Mouse (Mus musculus): ENCODE measurements at regions not wholly inside any gene's neighbourhood (a gene's known extent, or its start where the extent isn't known, plus 50 kb on each side); places are given as distances from the start of the nearest gene placed in this dataset.

- 75% methylated on average over 8 of the region's 8 CpGs for WGBS
- no peaks in the 10 kb centered on the region for H3K27me3 ChIP-seq (ENCODE audit: insufficient read depth, low read length)
- TF ChIP-seq CTCF (IDR thresholded peaks at IDR 0.05; ENCODE audit: low read depth): peak; percentile 31; the same call in 1 of the 2 replicates
- H3K4me3 ChIP-seq (ENCODE audit: low read length): no peak overlapping the region
- H3K4me1 ChIP-seq (ENCODE audit: insufficient read depth, low read length): peaks cover 4% of the 10 kb centered on the region; the same call in 1 of the 2 replicates
- ATAC-seq (no peak), DNase-seq (ENCODE audit: low spot score) (no peak)
- no peak overlapping the region for H3K4me2 ChIP-seq (ENCODE audit: low read depth, low read length)
- H3K9ac ChIP-seq (replicated peaks; ENCODE audit: low read length): no peak overlapping the region
- H3K27ac ChIP-seq: no peak overlapping the region
- H3K9me3 ChIP-seq (ENCODE audit: low read length): no peaks in the 10 kb centered on the region
- no peaks in the 10 kb centered on the region for H3K36me3 ChIP-seq (ENCODE audit: insufficient read depth, low read length)
Observed at GRCm38 (mm10) chr3:144378524-144379225, 173.7 kb upstream of the Lmo4 start.

- Histone ChIP-seq H3K9me3 (ENCODE audit: low read length) (no peaks in the 10 kb centered on the region), H3K9ac (replicated peaks; ENCODE audit: low read length) (no peak overlapping the region), H3K4me3 (ENCODE audit: low read length) (no peak overlapping the region), H3K27ac (peak overlapping the region; percentile 26; the same call in 1 of the 2 replicates), H3K4me2 (ENCODE audit: low read depth, low read length) (no peak overlapping the region), H3K36me3 (ENCODE audit: insufficient read depth, low read length) (no peaks in the 10 kb centered on the region), H3K4me1 (ENCODE audit: insufficient read depth, low read length) (peaks cover 4% of the 10 kb centered on the region; the same call in 1 of the 2 replicates), H3K27me3 (ENCODE audit: insufficient read depth, low read length) (no peaks in the 10 kb centered on the region)
- TF ChIP-seq CTCF (IDR thresholded peaks at IDR 0.05; ENCODE audit: low read depth): no peak
- 42% methylated on average over 18 of the region's 18 CpGs for WGBS
- DNase-seq (ENCODE audit: low spot score): peak; percentile 24
- ATAC-seq: no peak
Observed at GRCm38 (mm10) chr3:144377626-144378523, 172.9 kb upstream of the Lmo4 start.

- no peak for DNase-seq (ENCODE audit: low spot score)
- no peak for ATAC-seq
- H3K4me2 ChIP-seq (ENCODE audit: low read depth, low read length): no peak overlapping the region
- no peak overlapping the region for H3K4me3 ChIP-seq (ENCODE audit: low read length)
- H3K27ac ChIP-seq: no peak overlapping the region
- H3K9ac ChIP-seq (replicated peaks; ENCODE audit: low read length): no peak overlapping the region
- no peak for TF ChIP-seq CTCF (IDR thresholded peaks at IDR 0.05; ENCODE audit: low read depth)
- H3K9me3 ChIP-seq (ENCODE audit: low read length): no peaks in the 10 kb centered on the region
- no peaks in the 10 kb centered on the region for H3K36me3 ChIP-seq (ENCODE audit: insufficient read depth, low read length)
- peaks cover 4% of the 10 kb centered on the region; the same call in 1 of the 2 replicates for H3K4me1 ChIP-seq (ENCODE audit: insufficient read depth, low read length)
- no peaks in the 10 kb centered on the region for H3K27me3 ChIP-seq (ENCODE audit: insufficient read depth, low read length)
- 66% methylated on average over 15 of the region's 15 CpGs for WGBS
Observed at GRCm38 (mm10) chr3:144376463-144377402, 171.7 kb upstream of the Lmo4 start.

- 88% methylated on average over 12 of the region's 12 CpGs for WGBS
- H3K27ac ChIP-seq: no peak overlapping the region
- no peaks in the 10 kb centered on the region for H3K9me3 ChIP-seq (ENCODE audit: low read length)
- no peaks in the 10 kb centered on the region for H3K27me3 ChIP-seq (ENCODE audit: insufficient read depth, low read length)
- peaks cover 4% of the 10 kb centered on the region; the same call in 1 of the 2 replicates for H3K4me1 ChIP-seq (ENCODE audit: insufficient read depth, low read length)
- no peak overlapping the region for H3K4me2 ChIP-seq (ENCODE audit: low read depth, low read length)
- DNase-seq (ENCODE audit: low spot score): no peak
- no peaks in the 10 kb centered on the region for H3K36me3 ChIP-seq (ENCODE audit: insufficient read depth, low read length)
- no peak for ATAC-seq
- no peak overlapping the region for H3K4me3 ChIP-seq (ENCODE audit: low read length)
- no peak overlapping the region for H3K9ac ChIP-seq (replicated peaks; ENCODE audit: low read length)
- no peak for TF ChIP-seq CTCF (IDR thresholded peaks at IDR 0.05; ENCODE audit: low read depth)
Observed at GRCm38 (mm10) chr3:144375725-144376412, 170.8 kb upstream of the Lmo4 start.

- no peaks in the 10 kb centered on the region for H3K9me3 ChIP-seq (ENCODE audit: low read length)
- ATAC-seq (no peak), DNase-seq (ENCODE audit: low spot score) (no peak)
- H3K4me3 ChIP-seq (ENCODE audit: low read length): no peak overlapping the region
- 58% methylated on average over 4 of the region's 4 CpGs for WGBS
- no peak for TF ChIP-seq CTCF (IDR thresholded peaks at IDR 0.05; ENCODE audit: low read depth)
- no peaks in the 10 kb centered on the region for H3K27me3 ChIP-seq (ENCODE audit: insufficient read depth, low read length)
- no peaks in the 10 kb centered on the region for H3K36me3 ChIP-seq (ENCODE audit: insufficient read depth, low read length)
- no peaks in the 10 kb centered on the region for H3K4me1 ChIP-seq (ENCODE audit: insufficient read depth, low read length)
- no peak overlapping the region for H3K27ac ChIP-seq
- H3K4me2 ChIP-seq (ENCODE audit: low read depth, low read length): no peak overlapping the region
- H3K9ac ChIP-seq (replicated peaks; ENCODE audit: low read length): no peak overlapping the region
Observed at GRCm38 (mm10) chr3:144368300-144368699, 163.3 kb upstream of the Lmo4 start.

- Histone ChIP-seq H3K4me1 (ENCODE audit: insufficient read depth, low read length) (no peaks in the 10 kb centered on the region), H3K9me3 (ENCODE audit: low read length) (no peaks in the 10 kb centered on the region), H3K9ac (replicated peaks; ENCODE audit: low read length) (0 out of 2 replicates have a peak overlapping the region, but pooled peaks have one; percentile 31), H3K36me3 (ENCODE audit: insufficient read depth, low read length) (no peaks in the 10 kb centered on the region), H3K4me3 (ENCODE audit: low read length) (peak overlapping the region; percentile 29), H3K4me2 (ENCODE audit: low read depth, low read length) (peak overlapping the region; percentile 57), H3K27ac (no peak overlapping the region), H3K27me3 (ENCODE audit: insufficient read depth, low read length) (no peaks in the 10 kb centered on the region)
- WGBS: 14% methylated on average over 7 of the region's 7 CpGs
- DNase-seq (ENCODE audit: low spot score) (no peak), ATAC-seq (peak; percentile 81; the same call in 1 of the 2 replicates)
- TF ChIP-seq CTCF (IDR thresholded peaks at IDR 0.05; ENCODE audit: low read depth): no peak
Observed at GRCm38 (mm10) chr3:144367766-144368116, 162.7 kb upstream of the Lmo4 start.

Data from hindbrain, postnatal 0 days (tissue).